Mouse (Mus musculus) brown adipose tissue, adult 24 weeks (tissue): ENCODE data around the gene Grk5. TPM values are rescaled to one million over a fixed set of nuclear protein-coding genes. Genes with fewer than 3 reads are reported as not detected.

Experiments
- H3K27ac ChIP-seq: fragments of 200-500 bp; replicated peaks from 2 replicates; pipeline ENCODE4 v1.5.1; 2012; ENCODE audit warnings: low read depth, mild to moderate bottlenecking, low read length
- H3K4me1 ChIP-seq: fragments of 200-500 bp; 2 replicates; pipeline ENCODE4 v1.6.1; 2012; ENCODE audit warnings: low read length, mixed read lengths; ENCODE audit not compliant: control insufficient read depth, insufficient read depth, insufficient read length
- H3K4me3 ChIP-seq: fragments of 200-500 bp; 2 replicates; pipeline ENCODE4 v1.5.1; 2012; ENCODE audit warnings: low read depth, mild to moderate bottlenecking, low read length, moderate library complexity; ENCODE audit not compliant: insufficient read depth
- polyA plus RNA-seq: library from polyadenylated mRNA; stranded (reverse); fragments of >200 nt; gene quantifications from 2 replicates; pipeline ENCODE4 v1.2.4, GENCODE M21; 2012; ENCODE audit not compliant: missing spikeins, insufficient read depth, insufficient read length

The Grk5 gene
- polyA plus RNA-seq, 1 experiment = 16.7 TPM

GRCm38 (mm10) chr19:61089001-61089400, 199.5 kb downstream of the Grk5 start:
- no peak overlapping the region for H3K27ac ChIP-seq
- no peak overlapping the region for H3K4me3 ChIP-seq
- H3K4me1 ChIP-seq = no peaks in the 10 kb centered on the region

DNA sequence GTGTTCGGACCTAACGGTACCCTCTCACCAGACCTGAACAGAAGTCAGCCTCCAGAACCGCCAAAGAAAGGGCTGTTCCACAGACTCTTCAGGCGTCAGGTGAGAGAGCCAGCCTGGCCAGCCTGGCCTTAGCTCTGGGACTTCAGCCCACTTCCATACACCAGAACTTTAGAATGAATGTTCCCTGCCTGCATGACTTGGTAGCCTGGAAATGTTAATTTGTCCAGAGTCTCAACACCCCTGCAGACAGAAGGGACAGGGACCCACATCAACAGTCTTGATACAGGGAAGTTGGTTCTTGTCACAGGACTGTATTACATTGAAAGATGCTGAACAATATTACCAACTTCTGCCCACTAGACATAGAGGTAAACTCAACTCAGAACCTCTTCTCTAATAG, 201.0 kb downstream of the Grk5 start:
- Histone ChIP-seq H3K27ac (no peak overlapping the region), H3K4me1 (no peaks in the 10 kb centered on the region), H3K4me3 (no peak overlapping the region)

DNA sequence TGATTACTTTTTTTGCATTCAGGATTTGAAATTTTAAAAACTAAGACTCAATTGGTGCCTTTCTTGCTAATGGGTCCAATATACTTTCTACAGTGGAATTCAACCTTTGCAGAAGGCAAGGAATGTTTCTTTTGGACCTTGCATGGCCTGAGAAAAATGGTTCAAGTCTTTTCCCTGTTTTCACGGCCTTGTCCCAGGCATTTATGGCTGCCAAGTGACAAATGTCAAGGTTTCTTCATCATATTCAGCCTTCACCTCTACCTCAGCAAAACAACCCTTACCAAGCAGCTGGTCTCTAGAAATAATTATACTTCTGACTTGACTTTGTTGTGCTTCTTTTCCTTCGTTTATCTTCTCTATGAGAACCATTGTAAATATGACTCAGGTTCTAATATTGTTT, 207.2 kb downstream of the Grk5 start:
- Histone ChIP-seq H3K4me3 (no peak overlapping the region), H3K4me1 (no peaks in the 10 kb centered on the region), H3K27ac (no peak overlapping the region)

GRCm38 (mm10) chr19:61097764-61098163, 208.2 kb downstream of the Grk5 start:
- Histone ChIP-seq H3K4me3 (no peak overlapping the region), H3K4me1 (no peaks in the 10 kb centered on the region), H3K27ac (no peak overlapping the region)

DNA sequence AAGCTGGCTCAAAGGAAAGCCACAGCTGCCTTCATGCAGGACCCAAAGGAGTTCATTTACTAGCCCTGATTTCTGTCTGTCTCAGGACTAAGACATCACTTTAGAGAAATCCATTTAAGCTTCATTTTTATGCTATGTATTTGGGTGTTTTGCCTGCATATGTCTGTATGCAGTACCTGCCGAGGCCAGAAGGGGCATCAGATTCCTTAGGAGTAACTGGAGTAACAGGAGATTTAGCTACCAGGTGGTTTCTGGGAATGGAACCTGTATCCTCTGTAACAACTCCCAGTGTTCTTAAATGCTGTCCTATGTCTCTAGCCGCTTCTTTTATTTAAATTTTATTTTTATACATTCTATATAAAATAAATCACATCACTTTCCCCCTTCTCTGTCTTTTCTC, 220.6 kb downstream of the Grk5 start:
- Histone ChIP-seq H3K4me3 (no peak overlapping the region), H3K27ac (no peak overlapping the region), H3K4me1 (no peaks in the 10 kb centered on the region)

GRCm38 (mm10) chr19:61131096-61131495, 241.5 kb downstream of the Grk5 start:
- Histone ChIP-seq H3K4me3 (no peak overlapping the region), H3K27ac (no peak overlapping the region), H3K4me1 (no peaks in the 10 kb centered on the region)

DNA sequence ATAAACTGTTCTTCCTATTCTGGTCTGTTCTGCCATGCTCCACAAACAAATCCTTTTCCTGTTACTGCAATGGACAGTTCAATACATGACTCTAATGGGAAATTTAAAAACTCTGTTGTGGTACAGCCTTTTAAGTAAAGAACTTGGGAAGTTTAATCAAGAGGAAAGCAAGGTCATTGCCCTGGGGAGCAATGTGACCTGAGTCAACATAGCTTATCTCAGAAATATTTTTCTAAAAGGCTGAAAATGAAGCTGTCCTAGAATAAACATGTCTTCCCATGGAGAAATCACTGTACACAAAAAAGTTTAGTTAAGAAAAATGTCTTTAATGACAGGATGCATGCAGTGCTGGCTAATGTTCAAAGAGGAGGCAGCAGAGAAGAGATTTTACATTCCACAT, 249.1 kb downstream of the Grk5 start:
- H3K4me1 ChIP-seq = 0 out of 2 replicates have a peak, but pooled peaks cover 5% of the 10 kb centered on the region

DNA sequence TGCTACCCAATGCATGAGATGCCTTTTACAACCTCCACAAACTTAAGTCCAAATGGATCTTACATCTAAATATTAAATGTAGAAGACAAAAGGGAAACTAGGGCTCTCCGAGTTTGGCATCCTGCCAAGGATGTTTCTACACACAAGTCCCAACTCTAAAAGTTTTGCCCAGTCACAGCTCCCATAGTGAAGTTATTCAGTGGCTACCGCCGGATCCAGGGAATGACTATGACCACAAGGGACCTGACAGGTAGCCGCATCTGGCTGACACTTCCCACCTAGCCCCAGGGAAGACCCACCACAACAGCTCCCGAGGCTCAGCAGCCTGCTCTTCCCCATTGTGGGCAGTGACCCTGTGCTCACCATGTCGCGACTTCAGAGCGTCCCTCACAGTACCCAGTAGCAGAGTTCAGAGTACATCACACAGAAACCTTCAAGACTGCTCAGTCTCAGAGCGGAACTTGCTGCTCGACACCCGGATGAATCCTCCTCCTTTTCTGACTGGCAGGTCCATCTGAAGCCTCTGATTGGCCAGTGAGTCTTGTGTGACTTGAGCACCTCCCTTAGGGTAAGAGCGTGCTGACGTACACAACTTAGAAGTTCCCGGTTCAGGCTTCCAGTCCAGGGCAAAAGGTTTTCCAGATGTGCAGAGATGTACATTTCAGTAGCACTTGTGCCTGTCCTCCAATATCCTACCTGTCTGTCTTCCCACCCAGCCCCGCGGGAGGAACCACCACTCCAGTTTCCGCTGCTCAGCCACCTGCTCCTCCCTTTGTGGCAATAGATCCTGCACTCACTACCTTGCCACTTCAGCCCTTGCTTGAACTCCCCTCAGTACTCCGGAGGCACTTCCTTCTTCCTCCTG, 251.0 kb downstream of the Grk5 start, which contains the start of gene Zfp950:
Gene Zfp950, minus strand, starts transcription at position 499 of the 865 bp plus-strand sequence.
- peak within 1 kb of the TSS; percentile 74 for H3K27ac ChIP-seq
- H3K4me1 ChIP-seq = 0 out of 2 replicates have a peak, but pooled peaks cover 5% of the 10 kb centered on the region
- H3K4me3 ChIP-seq = peak within 1 kb of the TSS; percentile 97

More for the DNA sequence above, 249.1 kb downstream of the Grk5 start:
- Histone ChIP-seq H3K27ac (no peak overlapping the region), H3K4me3 (no peak overlapping the region)

DNA sequence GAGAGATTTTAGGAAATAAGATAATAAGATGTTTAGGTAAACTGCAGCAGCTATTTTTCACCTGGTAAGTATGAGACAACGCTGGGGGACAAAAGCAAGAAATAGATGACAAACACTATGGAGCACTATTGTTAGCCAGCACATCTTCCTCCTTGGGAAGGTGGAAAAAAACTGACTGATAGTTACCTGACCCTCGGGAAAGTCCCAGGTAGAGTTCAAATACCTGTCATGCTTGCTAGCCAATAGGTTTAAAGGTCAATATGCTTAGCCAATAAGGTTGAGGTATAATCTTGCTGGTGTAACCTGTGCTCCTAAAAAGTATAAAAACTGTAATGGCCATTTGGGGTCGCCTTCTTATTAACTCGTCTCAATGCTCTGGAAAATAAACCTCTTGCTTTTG, 251.8 kb downstream of the Grk5 start:
- Histone ChIP-seq H3K27ac (no peak overlapping the region), H3K4me1 (0 out of 2 replicates have a peak, but pooled peaks cover 5% of the 10 kb centered on the region), H3K4me3 (no peak overlapping the region)

Other genes with a start within 250 kb of the Grk5 start
- gene Nanos1, start 133.8 kb upstream of the Grk5 start, polyA plus RNA-seq = not detected in 2 replicates
- 79.1 and 88.5 TPM in 2 replicates for gene Eif3a, start 99.1 kb upstream of the Grk5 start, polyA plus RNA-seq
- 27.5 and 27.7 TPM in 2 replicates for gene Fam45a, start 78.2 kb upstream of the Grk5 start, polyA plus RNA-seq
- gene Sfxn4, start 28.3 kb upstream of the Grk5 start, polyA plus RNA-seq = 8.1 and 12.0 TPM in 2 replicates
- gene Prdx3, start 15.2 kb upstream of the Grk5 start, polyA plus RNA-seq = 639 and 741 TPM in 2 replicates